Mouse (Mus musculus): Measurements from ENCODE around the gene Mylpf.
"Not testable (repeated sequence)": the region's sequence is repeated elsewhere in the genome, so short reads cannot be mapped to it uniquely, and the experiment has no call there.

Mylpf gene

GRCm38 (mm10) chr7:127225147-127225995, 16.7 kb downstream of the Mylpf start:
- DNase-seq (ENCODE audit: low read depth) = no peak

GRCm38 (mm10) chr7:127228615-127229303, 20.1 kb downstream of the Mylpf start:
- DNase-seq (ENCODE audit: low read depth) = peak; percentile 91

DNA sequence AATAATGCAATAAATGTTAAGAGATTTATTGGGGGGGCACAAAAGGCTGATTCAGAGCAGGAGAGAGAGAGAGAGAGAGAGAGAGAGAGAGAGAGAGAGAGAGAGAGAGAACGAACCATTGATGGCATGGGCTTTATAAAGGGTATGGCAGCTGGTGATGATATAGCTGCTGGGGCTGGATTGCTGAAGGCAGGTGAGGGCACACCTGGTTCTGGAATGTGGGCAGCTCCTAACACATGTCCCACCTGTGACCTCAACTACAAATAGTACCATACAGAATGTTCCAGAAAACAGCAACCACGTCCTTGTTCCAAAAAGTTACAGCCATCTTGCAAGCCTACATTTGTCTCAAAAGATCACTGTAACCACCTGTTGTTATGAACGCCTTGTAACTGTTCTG, 22.7 kb downstream of the Mylpf start:
- DNase-seq (ENCODE audit: low read depth) = no peak

GRCm38 (mm10) chr7:127231826-127232621, 23.3 kb downstream of the Mylpf start:
- DNase-seq (ENCODE audit: low read depth) = no peak

DNA sequence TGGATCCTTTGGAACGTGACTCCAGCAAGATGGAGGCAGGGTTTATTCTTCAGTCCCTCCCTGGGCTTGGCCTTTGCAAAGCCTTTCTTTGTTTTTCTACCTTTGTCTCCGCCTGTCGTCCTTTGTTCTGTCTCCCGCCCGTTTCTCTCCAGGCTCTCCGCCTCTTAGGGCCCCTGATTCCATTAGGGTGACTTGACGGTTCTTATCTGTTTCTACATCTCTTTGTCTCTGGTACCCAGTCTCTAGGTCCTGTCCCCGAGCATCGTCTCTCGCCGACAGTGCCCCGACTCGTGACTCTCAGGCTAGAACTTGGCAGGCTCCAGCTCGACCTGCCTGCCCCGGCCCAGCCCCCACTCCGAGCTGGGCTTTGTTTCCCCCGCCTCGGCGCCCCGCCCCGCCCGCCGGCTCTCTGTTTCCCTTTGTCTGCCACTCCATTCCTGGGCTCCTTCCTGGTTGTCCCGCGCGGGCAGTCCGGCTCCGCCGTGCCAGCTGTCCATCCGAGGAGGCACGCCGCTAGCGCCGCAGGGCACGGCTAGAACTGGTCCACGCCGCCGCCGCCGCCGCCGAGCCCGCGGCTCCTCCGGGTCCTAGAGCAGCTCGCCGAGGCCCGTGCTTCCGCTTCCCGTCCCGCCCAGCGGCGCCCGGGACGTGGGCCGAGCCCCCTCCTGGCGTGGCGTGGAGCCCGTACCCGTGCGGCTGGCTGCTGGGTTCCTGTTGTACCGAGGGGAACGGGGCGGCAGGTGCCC, 24.1 kb downstream of the Mylpf start, which contains the start of the genes Zfp553 and Sept1:
Zfp553 (plus strand) TSS at position 440 of the 746 bp plus-strand sequence.
Sept1 (minus strand) TSS at position 509 of the 746 bp plus-strand sequence.
- peak; percentile 61 for DNase-seq (ENCODE audit: low read depth)

- DNase-seq (ENCODE audit: low read depth) = no peak
Observed at GRCm38 (mm10) chr7:127233368-127233749, 24.7 kb downstream of the Mylpf start.

GRCm38 (mm10) chr7:127233765-127234164, 25.1 kb downstream of the Mylpf start:
- DNase-seq (ENCODE audit: low read depth) = no peak

DNA sequence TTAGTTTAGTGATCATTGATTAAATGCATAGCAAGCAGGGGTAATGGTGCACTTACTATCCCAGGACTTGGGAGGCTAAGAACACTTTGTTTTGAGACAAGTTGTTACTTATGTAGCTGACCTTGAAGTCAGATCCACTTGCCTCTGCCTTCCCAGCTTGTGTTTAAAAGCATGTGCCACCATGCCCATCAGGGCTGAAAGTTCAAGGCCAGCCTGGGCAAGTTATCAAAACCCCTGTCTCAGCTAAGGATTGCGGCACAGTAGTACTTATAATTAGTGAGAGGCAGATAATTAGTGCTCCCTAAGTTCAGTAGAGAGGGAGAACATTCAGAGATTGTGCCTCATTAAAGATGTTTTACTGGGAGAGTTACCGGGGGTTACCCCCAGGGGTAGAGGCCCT, 26.1 kb downstream of the Mylpf start:
- no peak for DNase-seq (ENCODE audit: low read depth)

DNA sequence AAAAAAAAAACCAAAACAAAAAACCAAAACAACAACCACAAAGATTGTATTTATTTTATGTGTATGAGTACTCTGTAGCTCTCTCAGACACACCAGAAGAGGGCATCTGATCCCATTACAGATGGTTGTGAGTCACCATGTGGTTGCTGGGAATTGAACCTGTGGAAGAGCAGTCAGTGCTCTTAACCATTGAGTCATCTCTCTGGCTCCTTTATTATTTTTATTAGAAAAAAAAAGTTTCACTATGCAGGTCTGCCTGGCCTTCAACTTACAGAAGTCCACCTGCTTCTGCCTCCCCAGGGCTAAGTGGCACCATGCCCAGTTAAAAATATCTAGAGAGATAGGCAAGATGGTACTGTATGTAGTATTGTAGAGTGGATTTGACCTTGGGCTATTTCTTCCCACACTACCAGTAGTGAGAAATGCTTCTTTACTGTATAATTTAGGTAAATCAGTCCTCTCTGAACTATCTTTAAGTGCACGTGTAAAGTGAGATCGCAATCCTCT, 34.7 kb downstream of the Mylpf start:
- no peak for DNase-seq (ENCODE audit: low read depth)

DNA sequence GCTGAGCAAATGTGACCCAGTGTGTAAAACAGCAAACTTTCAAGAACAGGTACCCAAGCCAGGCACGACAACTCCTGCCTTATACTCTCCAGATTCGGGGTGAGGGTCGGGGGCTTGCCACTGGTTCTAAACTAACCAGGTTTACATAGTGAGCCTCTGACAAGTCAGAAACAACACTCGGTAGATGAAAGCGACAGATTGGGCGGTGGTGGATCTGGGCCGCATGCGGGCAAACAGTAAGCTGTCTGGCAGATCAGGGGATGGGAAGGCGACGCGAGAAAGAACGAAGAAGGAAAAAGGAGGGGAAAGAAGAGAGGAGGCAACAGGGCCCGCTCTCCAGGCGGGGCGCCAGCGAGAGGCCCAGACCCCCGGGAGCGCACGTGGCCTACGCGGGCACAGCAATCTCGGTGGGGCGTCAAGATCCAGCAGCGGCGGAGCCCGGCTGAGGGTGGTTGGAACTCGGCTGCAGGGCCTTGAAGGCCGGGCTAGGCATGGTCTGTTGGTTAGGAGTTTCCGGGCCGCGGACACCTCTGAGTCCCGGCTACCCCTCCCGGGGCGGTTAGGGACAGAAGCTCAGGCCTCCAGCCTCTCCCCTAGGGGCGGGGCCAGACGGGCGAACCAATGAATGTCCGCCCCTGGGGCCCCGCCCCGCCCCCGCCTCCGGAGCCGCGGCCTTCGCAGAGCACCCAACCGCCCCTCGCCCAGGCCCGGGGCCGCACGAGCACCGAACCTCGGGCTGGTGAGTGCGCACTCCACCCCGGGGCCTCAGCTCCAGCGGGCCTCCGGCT, 35.4 kb downstream of the Mylpf start, which contains the start of gene Zfp771:
Zfp771 (plus strand) TSS at position 405 of the 788 bp plus-strand sequence.
- DNase-seq (ENCODE audit: low read depth) = peak; percentile 87

DNA sequence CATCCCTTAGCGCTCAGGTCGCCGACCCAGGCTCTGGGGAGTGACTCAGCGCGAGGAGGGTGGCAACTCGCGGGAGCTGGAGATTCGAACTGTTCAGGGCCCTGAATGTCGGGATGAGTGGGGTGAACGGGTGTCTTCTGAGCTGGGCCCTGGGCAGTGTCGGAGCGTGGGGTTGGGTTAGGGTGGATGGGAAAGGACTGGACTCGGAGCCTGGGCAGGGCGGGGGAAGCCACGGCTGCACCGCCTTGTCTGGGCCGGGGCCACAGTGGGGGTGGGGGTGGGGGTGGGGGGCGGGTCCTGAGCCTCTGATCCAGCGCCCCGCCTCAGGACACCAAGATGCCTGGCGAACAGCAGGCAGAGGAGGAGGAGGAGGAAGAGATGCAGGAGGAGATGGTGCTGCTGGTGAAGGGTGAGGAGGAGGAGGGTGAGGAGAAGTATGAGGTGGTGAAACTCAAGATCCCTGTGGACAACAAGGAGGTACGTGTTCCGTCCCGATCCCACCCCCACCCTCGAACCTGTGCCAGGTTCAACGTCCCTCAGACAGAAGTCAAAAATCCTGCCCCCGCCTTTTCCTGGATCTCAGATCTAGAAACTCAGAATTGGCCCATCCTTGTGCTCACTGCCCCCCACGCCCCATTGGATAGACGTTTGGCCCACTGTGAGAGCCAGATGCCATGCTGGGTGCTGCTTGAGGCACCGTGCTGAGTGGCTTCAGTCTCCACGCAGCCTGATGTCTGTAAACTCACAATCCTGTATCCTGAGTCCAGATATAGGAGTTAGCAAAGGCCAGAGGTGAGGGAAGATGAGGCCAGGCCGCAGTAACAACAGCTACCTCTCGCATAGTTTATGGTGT, 36.2 kb downstream of the Mylpf start:
- DNase-seq (ENCODE audit: low read depth) = no peak

DNA sequence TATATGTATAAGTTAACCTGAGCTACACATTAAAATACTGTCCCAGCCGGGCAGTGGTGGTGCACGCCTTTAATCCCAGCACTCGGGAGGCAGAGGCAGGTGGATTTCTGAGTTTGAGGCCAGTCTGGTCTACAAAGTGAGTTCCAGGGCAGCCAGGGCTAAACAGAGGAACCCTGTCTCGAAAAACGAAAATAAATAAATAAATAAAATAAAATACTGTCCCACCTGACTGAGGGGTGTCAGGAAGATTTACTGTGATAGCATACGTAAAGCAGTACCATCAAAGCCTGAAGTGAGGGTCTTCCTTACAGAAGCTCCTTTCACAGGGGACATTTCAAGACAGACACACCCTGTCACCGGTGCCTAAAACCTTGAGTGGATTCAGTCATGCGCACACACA, 41.8 kb downstream of the Mylpf start:
- DNase-seq (ENCODE audit: low read depth) = not testable (repeated sequence)

- no peak for DNase-seq (ENCODE audit: low read depth)
Observed at GRCm38 (mm10) chr7:127252414-127252813, 43.7 kb downstream of the Mylpf start.

DNA sequence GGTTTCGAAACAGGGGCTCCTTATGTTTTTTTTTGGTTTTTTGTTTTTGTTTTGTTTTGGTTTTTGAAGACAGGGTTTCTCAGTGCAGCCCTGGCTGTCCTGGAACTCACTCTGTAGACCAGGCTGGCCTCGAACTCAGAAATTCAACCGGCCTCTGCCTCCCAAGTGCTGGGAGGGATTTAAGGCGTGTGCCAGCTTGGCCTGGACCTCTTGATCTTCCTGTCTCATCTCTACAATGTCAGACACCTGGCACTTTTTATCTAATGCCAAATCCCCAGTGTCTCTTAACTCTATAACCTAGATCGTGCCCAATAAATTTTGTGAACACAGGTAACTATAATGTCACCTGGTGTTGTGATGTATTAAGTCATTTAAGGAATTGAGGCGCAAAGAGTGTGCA, 44.7 kb downstream of the Mylpf start:
- no peak for DNase-seq (ENCODE audit: low read depth)

DNA sequence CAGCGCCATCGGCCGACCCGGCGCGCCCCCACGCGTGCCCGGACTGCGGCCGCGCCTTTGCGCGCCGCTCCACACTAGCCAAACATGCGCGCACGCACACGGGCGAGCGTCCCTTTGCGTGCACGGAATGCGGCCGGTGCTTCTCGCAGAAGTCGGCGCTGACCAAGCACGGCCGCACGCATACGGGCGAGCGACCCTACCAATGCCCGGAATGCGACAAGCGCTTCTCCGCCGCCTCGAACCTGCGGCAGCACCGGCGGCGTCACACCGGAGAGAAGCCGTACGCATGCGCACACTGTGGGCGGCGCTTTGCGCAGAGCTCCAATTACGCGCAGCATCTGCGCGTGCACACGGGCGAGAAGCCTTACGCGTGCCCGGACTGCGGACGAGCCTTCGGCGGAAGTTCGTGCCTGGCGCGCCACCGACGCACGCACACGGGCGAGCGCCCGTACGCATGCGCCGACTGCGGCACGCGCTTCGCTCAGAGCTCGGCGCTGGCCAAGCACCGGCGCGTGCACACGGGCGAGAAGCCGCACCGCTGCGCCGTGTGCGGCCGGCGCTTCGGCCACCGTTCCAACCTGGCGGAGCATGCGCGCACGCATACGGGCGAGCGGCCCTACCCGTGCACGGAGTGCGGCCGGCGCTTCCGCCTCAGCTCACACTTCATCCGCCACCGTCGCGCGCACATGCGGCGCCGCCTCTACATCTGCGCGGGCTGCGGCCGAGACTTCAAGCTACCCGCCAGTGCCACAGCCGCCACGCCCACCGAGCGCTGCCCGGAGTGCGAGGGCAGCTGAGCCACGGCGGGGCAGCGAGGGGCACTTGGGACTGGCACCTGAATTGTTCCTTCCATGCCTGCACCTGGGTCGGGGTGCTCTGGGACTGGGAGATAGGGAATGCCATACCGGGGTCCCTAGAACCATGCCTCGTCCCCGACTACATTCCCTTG, 45.4 kb downstream of the Mylpf start:
- peak; percentile 90 for DNase-seq (ENCODE audit: low read depth)

DNA sequence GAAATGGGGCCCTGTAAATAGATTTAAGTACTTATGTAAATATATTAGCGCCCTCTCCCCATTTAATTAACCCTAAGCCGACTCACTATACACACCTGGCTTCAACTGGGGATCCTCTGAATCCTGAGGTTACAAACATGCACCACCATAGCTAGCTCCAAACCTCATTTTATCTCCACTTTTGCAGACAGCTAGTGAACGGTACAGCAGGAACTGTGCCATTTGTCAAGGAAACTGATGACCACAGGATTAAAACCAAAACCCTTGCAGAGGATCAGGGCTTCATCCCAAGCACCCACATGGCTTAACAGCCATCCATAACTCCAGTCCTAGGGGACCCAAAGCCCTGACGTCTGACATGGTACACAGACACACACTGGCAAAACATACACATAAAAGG, 46.3 kb downstream of the Mylpf start:
- no peak for DNase-seq (ENCODE audit: low read depth)

- no peak for DNase-seq (ENCODE audit: low read depth)
Observed at GRCm38 (mm10) chr7:127255965-127256364, 47.3 kb downstream of the Mylpf start.

DNA sequence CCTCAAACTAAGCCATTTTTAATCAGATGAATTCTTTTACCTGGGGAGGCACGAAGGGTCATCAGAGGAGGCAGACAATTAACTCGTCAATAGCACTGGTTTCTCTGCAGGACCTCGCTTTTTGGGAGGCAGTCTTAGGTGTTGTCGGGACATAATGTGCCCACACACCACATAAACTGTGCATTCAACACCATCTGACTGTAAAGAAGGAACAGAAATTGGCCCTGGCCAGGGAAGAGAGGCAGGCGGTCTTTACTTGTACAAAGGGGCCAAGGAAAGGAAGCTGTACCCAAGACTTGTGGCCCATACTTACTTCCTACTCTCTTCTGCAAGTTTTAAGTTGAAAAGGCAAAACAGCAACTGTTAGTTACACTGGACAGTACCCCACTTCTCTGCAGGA, 47.8 kb downstream of the Mylpf start:
- no peak for DNase-seq (ENCODE audit: low read depth)

All from c-Kit-positive CD71-positive TER-119-negative erythroid progenitor cells, embryonic 14.5 days (primary cell).